In genomic region chr16:20717181-20717977, GRCm38 (mm10) we compare ENCODE assay signal across 7 mouse cellular contexts. TPM values are rescaled to one million over a fixed set of nuclear protein-coding genes. Genes with fewer than 3 reads are reported as not detected.
DNase-seq lines count a peak whose midpoint lies in the region; ATAC-seq lines count a peak whose summit lies in the region.

TSS of gene Polr2h (plus strand) at chr16:20717665.
TSS of gene Clcn2 (minus strand) at chr16:20717746.

- H3K27ac ChIP-seq in intestine, embryonic 15.5 days: peak within 1 kb of the TSS; percentile 98
- H3K27ac ChIP-seq in midbrain, embryonic 10.5 days (replicated peaks): peak within 1 kb of the TSS; percentile 92

- no peaks in the 10 kb centered on the region for H3K9me3 ChIP-seq in intestine, embryonic 15.5 days
- H3K9me3 ChIP-seq in midbrain, embryonic 10.5 days (replicated peaks): no peaks in the 10 kb centered on the region

- H3K4me3 ChIP-seq in intestine, embryonic 15.5 days (replicated peaks): peak within 1 kb of the TSS; percentile 75
- peak within 1 kb of the TSS; percentile 74 for H3K4me3 ChIP-seq in midbrain, embryonic 10.5 days

- no peaks in the 10 kb centered on the region for H3K27me3 ChIP-seq in intestine, embryonic 15.5 days (replicated peaks)
- H3K27me3 ChIP-seq in midbrain, embryonic 10.5 days (ENCODE audit: low read depth, poor library complexity, severe bottlenecking): peaks cover 9% of the 10 kb centered on the region; the same call in 1 of the 2 replicates

- WGBS in intestine, embryonic 15.5 days: under 1% methylated on average over 62 of the region's 62 CpGs
- WGBS in midbrain, embryonic 10.5 days: under 1% methylated on average over 62 of the region's 62 CpGs

- peak; percentile 88 for ATAC-seq in intestine, embryonic 15.5 days

- H3K9ac ChIP-seq in intestine, embryonic 15.5 days: peak within 1 kb of the TSS; percentile 77

- intact Hi-C loops in gastrocnemius, postnatal 36 days (cut with DNase I): no loop called here
- intact Hi-C loops in left cerebral cortex, postnatal 25 days (cut with DNase I): loop anchor here (1.0 to 5.0 kb wide), 7 partner anchors 15 to 475 kb away; partner anchors contain the start of gene Chrd

- H3K4me2 ChIP-seq in intestine, embryonic 15.5 days (replicated peaks): peak within 1 kb of the TSS; percentile 95

- H3K4me1 ChIP-seq in intestine, embryonic 15.5 days (replicated peaks): peaks cover 24% of the 10 kb centered on the region
- peaks cover 50% of the 10 kb centered on the region for H3K4me1 ChIP-seq in midbrain, embryonic 10.5 days

- DNase-seq in adrenal gland, adult 2 months: peak; percentile 99
- peak; percentile 88 for DNase-seq in embryo, embryonic 11.5 days (ENCODE audit: low read depth, low spot score)
- peak; percentile 95 to 98 for DNase-seq in gastrocnemius, postnatal 36 days
- DNase-seq in left cerebral cortex, postnatal 25 days (ENCODE audit: low spot score in 2 of 2): peak; percentile 97 to 99
- DNase-seq in midbrain, embryonic 10.5 days (ENCODE audit: low spot score): peak; percentile 95
- DNase-seq in right cerebral cortex, postnatal 4 days: peak; percentile 94

- peaks cover 10% of the 10 kb centered on the region; the same call in 1 of the 2 replicates for H3K36me3 ChIP-seq in intestine, embryonic 15.5 days
- H3K36me3 ChIP-seq in midbrain, embryonic 10.5 days: peaks cover 45% of the 10 kb centered on the region

RNA-seq across cellular contexts. Expression of gene Polr2h, which starts in this region (rescaled TPM):
- total RNA-seq in adrenal gland, adult 2 months (2021): 10 to 100 TPM; 31.2 to 45.2 TPM
- polyA plus RNA-seq in adrenal gland, adult 2 months (2012; rRNA removed): 9.3 and 9.5 TPM in 2 replicates
- total RNA-seq in gastrocnemius, postnatal 36 days (2021): 1 to 10 TPM; 7.7 to 9.3 TPM
- 104 and 112 TPM in 2 replicates for polyA plus RNA-seq in intestine, embryonic 15.5 days (2015; fragmentation: Nextera tagmentation; extraction: Ambion mirVana)
- total RNA-seq in left cerebral cortex, postnatal 25 days (2021): 10 to 100 TPM; 23.0 to 23.6 TPM
- 136 and 148 TPM in 2 replicates for polyA plus RNA-seq in midbrain, embryonic 10.5 days (2016; fragmentation: Nextera tagmentation; extraction: Ambion mirVana)

RNA-seq across cellular contexts. Expression of gene Clcn2, which starts in this region (rescaled TPM):
- 10 to 100 TPM; 24.5 to 60.5 TPM for total RNA-seq in adrenal gland, adult 2 months (2021)
- 198 and 282 TPM in 2 replicates for polyA plus RNA-seq in adrenal gland, adult 2 months (2012; rRNA removed)
- total RNA-seq in gastrocnemius, postnatal 36 days (2021): 1 to 10 TPM in 1 of 2 experiments, under 1 TPM in 1; 0.99 to 1.0 TPM
- 14.3 and 15.7 TPM in 2 replicates for polyA plus RNA-seq in intestine, embryonic 15.5 days (2015; fragmentation: Nextera tagmentation; extraction: Ambion mirVana)
- total RNA-seq in left cerebral cortex, postnatal 25 days (2021): 10 to 100 TPM; 58.7 to 60.9 TPM
- polyA plus RNA-seq in midbrain, embryonic 10.5 days (2016; fragmentation: Nextera tagmentation; extraction: Ambion mirVana): 12.8 and 16.8 TPM in 2 replicates

Comparison
In these comparisons a context has a peak if more than half of its experiments do, and no peak if none do; other contexts are left out.
1. Peak in every context shown above with its lines: DNase-seq, ATAC-seq, H3K4me3 ChIP-seq and H3K27ac ChIP-seq.
2. RNA of gene Clcn2 (total RNA-seq): 58.7 to 60.9 TPM in left cerebral cortex, postnatal 25 days and 24.5 to 60.5 TPM in adrenal gland, adult 2 months; 0.99 to 1.0 TPM in gastrocnemius, postnatal 36 days; every median in the first group is over 10 times any median in the second.
3. RNA of gene Polr2h (polyA plus RNA-seq): 136 to 148 TPM in midbrain, embryonic 10.5 days and 104 to 112 TPM in intestine, embryonic 15.5 days; 9.3 to 9.5 TPM in adrenal gland, adult 2 months; every median in the first group is over 10 times any median in the second.
4. RNA of gene Clcn2 (polyA plus RNA-seq): 198 to 282 TPM in adrenal gland, adult 2 months; 14.3 to 15.7 TPM in intestine, embryonic 15.5 days and 12.8 to 16.8 TPM in midbrain, embryonic 10.5 days; every median in the first group is over 10 times any median in the second.